Mouse (Mus musculus) intestine, embryonic 14.5 days (tissue): Measurements from ENCODE around the gene Atp5k. TPM values are rescaled to one million over a fixed set of nuclear protein-coding genes. Genes with fewer than 3 reads are reported as not detected.
A peak's percentile ranks its signal among the peaks of the same experiment; 100 is the strongest.

Experiments used
- ATAC-seq: fragments of 200-750 bp; cut with Nextera tagmentation; replicated peaks from 2 replicates; pipeline ENCODE4 v1.8.0; 2017; ENCODE audit warnings: low read depth, moderate number of reproducible peaks, moderate TSS enrichment, moderate library complexity; ENCODE audit not compliant: low FRiP score, low TSS enrichment
- DNase-seq: peaks from one replicate; pipeline ENCODE4 v3.0.0-alpha.2; 2018; ENCODE audit warnings: low spot score
- H3K27ac ChIP-seq: fragments of 300-500 bp; sonication (generic); 2 replicates; pipeline ENCODE4 v1.5.1; 2014; ENCODE audit warnings: low read depth, mild to moderate bottlenecking, control low read depth
- H3K27me3 ChIP-seq: fragments of 300-500 bp; sonication (generic); replicated peaks from 2 replicates; pipeline ENCODE4 v1.6.1; 2014; ENCODE audit warnings: low read length, control low read depth; ENCODE audit not compliant: control insufficient read depth, insufficient read depth
- H3K36me3 ChIP-seq: fragments of 300-500 bp; sonication (generic); 2 replicates; pipeline ENCODE4 v1.6.1; 2014; ENCODE audit warnings: low read length, control low read depth; ENCODE audit not compliant: control insufficient read depth, insufficient read depth
- H3K4me1 ChIP-seq: fragments of 300-500 bp; sonication (generic); replicated peaks from 2 replicates; pipeline ENCODE4 v1.6.1; 2014; ENCODE audit warnings: low read length, control low read depth, mixed read lengths; ENCODE audit not compliant: control insufficient read depth, insufficient read depth
- H3K4me2 ChIP-seq: fragments of 300-500 bp; sonication (generic); 2 replicates; pipeline ENCODE4 v1.6.1; 2014; ENCODE audit warnings: low read length
- H3K4me3 ChIP-seq: fragments of 300-500 bp; sonication (generic); 2 replicates; pipeline ENCODE4 v1.5.1; 2014; ENCODE audit warnings: low read depth, low read length, control low read depth, mixed read lengths
- H3K9ac ChIP-seq: fragments of 300-500 bp; sonication (generic); 2 replicates; pipeline ENCODE4 v1.6.1; 2014; ENCODE audit warnings: mild to moderate bottlenecking, low read length
- H3K9me3 ChIP-seq: fragments of 300-500 bp; sonication (generic); 2 replicates; pipeline ENCODE4 v1.6.1; 2016; ENCODE audit warnings: low read length, control low read depth; ENCODE audit not compliant: control insufficient read depth
- WGBS: fragments of 180-500 bp; shearing (Covaris S2); extraction: QIAGEN DNeasy Blood & Tissue Kit; methylation state at CpG from one replicate; pipeline ENCODE4 v1.1.7; 2014; 5-methylcytosine and 5-hydroxymethylcytosine counted together
- polyA plus RNA-seq: library from polyadenylated mRNA; unstranded; fragments of >200 nt; fragmentation: Nextera tagmentation; extraction: Ambion mirVana; gene quantifications from 2 replicates; pipeline ENCODE4 v1.2.1, GENCODE M21; 2014

The Atp5k gene
- polyA plus RNA-seq, 1 experiment from 2014 or later: 522 TPM

- no peak overlapping the region for H3K4me3 ChIP-seq
- no peak overlapping the region for H3K9ac ChIP-seq
- no peak for DNase-seq
- no peaks in the 10 kb centered on the region for H3K36me3 ChIP-seq
- no peak overlapping the region for H3K27ac ChIP-seq
- H3K4me1 ChIP-seq: no peaks in the 10 kb centered on the region
- 89% methylated on average over 7 of the region's 7 CpGs for WGBS
- no peak for ATAC-seq
- no peaks in the 10 kb centered on the region for H3K27me3 ChIP-seq
- no peak overlapping the region for H3K4me2 ChIP-seq
- H3K9me3 ChIP-seq: no peaks in the 10 kb centered on the region
These were observed 13.6 kb upstream of the Atp5k start for GRCm38 (mm10) chr5:108447857-108448256.

GRCm38 (mm10) chr5:108446973-108447372 lies 12.7 kb upstream of the Atp5k start:
- H3K27ac ChIP-seq: no peak overlapping the region
- H3K4me2 ChIP-seq: no peak overlapping the region
- no peaks in the 10 kb centered on the region for H3K36me3 ChIP-seq
- no peak overlapping the region for H3K9ac ChIP-seq
- H3K4me3 ChIP-seq: no peak overlapping the region
- no peaks in the 10 kb centered on the region for H3K4me1 ChIP-seq
- WGBS: 79% methylated on average over 3 of the region's 3 CpGs
- DNase-seq: no peak
- ATAC-seq: no peak
- H3K27me3 ChIP-seq: no peaks in the 10 kb centered on the region
- no peaks in the 10 kb centered on the region for H3K9me3 ChIP-seq

GRCm38 (mm10) chr5:108436101-108436500 lies 1.9 kb upstream of the Atp5k start:
- 59% methylated on average over 2 of the region's 2 CpGs for WGBS
- Histone ChIP-seq H3K27me3 (no peaks in the 10 kb centered on the region), H3K9ac (no peak overlapping the region), H3K27ac (no peak overlapping the region), H3K4me2 (no peak overlapping the region), H3K9me3 (no peaks in the 10 kb centered on the region), H3K4me3 (no peak overlapping the region), H3K36me3 (peaks cover 18% of the 10 kb centered on the region), H3K4me1 (peaks cover 6% of the 10 kb centered on the region)
- no peak for ATAC-seq
- no peak for DNase-seq

GRCm38 (mm10) chr5:108431196-108431595 lies 3.1 kb downstream of the Atp5k start:
- H3K9ac ChIP-seq: no peak overlapping the region
- H3K4me3 ChIP-seq: no peak overlapping the region
- H3K27me3 ChIP-seq: no peaks in the 10 kb centered on the region
- ATAC-seq: no peak
- peaks cover 28% of the 10 kb centered on the region for H3K36me3 ChIP-seq
- no peak overlapping the region for H3K27ac ChIP-seq
- WGBS: 81% methylated on average over 6 of the region's 6 CpGs
- H3K9me3 ChIP-seq: no peaks in the 10 kb centered on the region
- no peak for DNase-seq
- peaks cover 6% of the 10 kb centered on the region for H3K4me1 ChIP-seq
- no peak overlapping the region for H3K4me2 ChIP-seq

GRCm38 (mm10) chr5:108427186-108427585 lies 7.1 kb downstream of the Atp5k start:
- ATAC-seq (peak; percentile 53; the same call in 1 of the 2 replicates), DNase-seq (peak; percentile 62)
- Histone ChIP-seq H3K4me1 (no peaks in the 10 kb centered on the region), H3K9me3 (no peaks in the 10 kb centered on the region), H3K36me3 (peaks cover 21% of the 10 kb centered on the region), H3K9ac (no peak overlapping the region), H3K4me2 (no peak overlapping the region), H3K27ac (no peak overlapping the region), H3K4me3 (no peak overlapping the region), H3K27me3 (no peaks in the 10 kb centered on the region)
- WGBS: 71% methylated on average over 1 of the region's 1 CpGs

GRCm38 (mm10) chr5:108423427-108423826 lies 10.8 kb downstream of the Atp5k start:
- DNase-seq: no peak
- WGBS: 78% methylated on average over 2 of the region's 2 CpGs
- Histone ChIP-seq H3K36me3 (no peaks in the 10 kb centered on the region), H3K9ac (no peak overlapping the region), H3K9me3 (no peaks in the 10 kb centered on the region), H3K27me3 (no peaks in the 10 kb centered on the region), H3K4me3 (no peak overlapping the region), H3K4me2 (no peak overlapping the region), H3K4me1 (no peaks in the 10 kb centered on the region), H3K27ac (no peak overlapping the region)
- ATAC-seq: no peak

- Histone ChIP-seq H3K27me3 (no peaks in the 10 kb centered on the region), H3K36me3 (no peaks in the 10 kb centered on the region), H3K4me3 (no peak overlapping the region), H3K9ac (no peak overlapping the region), H3K9me3 (no peaks in the 10 kb centered on the region), H3K4me1 (no peaks in the 10 kb centered on the region), H3K27ac (no peak overlapping the region), H3K4me2 (no peak overlapping the region)
- ATAC-seq: no peak
- no peak for DNase-seq
- WGBS: 76% methylated on average over 3 of the region's 3 CpGs
These were observed 11.5 kb downstream of the Atp5k start for GRCm38 (mm10) chr5:108422741-108423140.

GRCm38 (mm10) chr5:108414711-108415110 lies 19.5 kb downstream of the Atp5k start:
- H3K27me3 ChIP-seq: no peaks in the 10 kb centered on the region
- H3K4me3 ChIP-seq: no peak overlapping the region
- DNase-seq (no peak), ATAC-seq (no peak)
- no peak overlapping the region for H3K27ac ChIP-seq
- no peak overlapping the region for H3K4me2 ChIP-seq
- H3K4me1 ChIP-seq: no peaks in the 10 kb centered on the region
- H3K9me3 ChIP-seq: no peaks in the 10 kb centered on the region
- H3K9ac ChIP-seq: no peak overlapping the region
- H3K36me3 ChIP-seq: no peaks in the 10 kb centered on the region
- WGBS: 70% methylated on average over 2 of the region's 2 CpGs

GRCm38 (mm10) chr5:108406977-108407376 lies 27.3 kb downstream of the Atp5k start:
- no peak for ATAC-seq
- Histone ChIP-seq H3K4me1 (no peaks in the 10 kb centered on the region), H3K4me3 (no peak overlapping the region), H3K27ac (no peak overlapping the region), H3K36me3 (no peaks in the 10 kb centered on the region), H3K9ac (no peak overlapping the region), H3K4me2 (no peak overlapping the region), H3K27me3 (no peaks in the 10 kb centered on the region), H3K9me3 (no peaks in the 10 kb centered on the region)
- 73% methylated on average over 2 of the region's 2 CpGs for WGBS
- no peak for DNase-seq
